Mouse (Mus musculus) ES-E14 (cell line): ENCODE results near the gene Zbtb43.

Experiments
- CHD2 ChIP-seq: IDR thresholded peaks from 2 replicates; pipeline ENCODE4 v1.6.1; 2014; ENCODE audit warnings: mild to moderate bottlenecking, low read depth, low read length, inconsistent platforms
- HCFC1 ChIP-seq: IDR thresholded peaks from 2 replicates; pipeline ENCODE4 v1.6.1; 2012; ENCODE audit warnings: low read length, inconsistent platforms, borderline replicate concordance; ENCODE audit not compliant: insufficient read depth
- MAFK ChIP-seq: IDR thresholded peaks from 2 replicates; pipeline ENCODE4 v1.6.1; 2014; ENCODE audit warnings: mild to moderate bottlenecking, low read depth, low read length, inconsistent platforms; ENCODE audit not compliant: insufficient read depth
- ZC3H11A ChIP-seq: IDR thresholded peaks from 2 replicates; pipeline ENCODE4 v1.6.1; 2012; ENCODE audit warnings: low read depth, mild to moderate bottlenecking, inconsistent platforms, low read length, borderline replicate concordance
- ZNF384 ChIP-seq: IDR thresholded peaks from 2 replicates; pipeline ENCODE4 v1.6.1; 2012; ENCODE audit warnings: low read depth, low read length, inconsistent platforms

DNA sequence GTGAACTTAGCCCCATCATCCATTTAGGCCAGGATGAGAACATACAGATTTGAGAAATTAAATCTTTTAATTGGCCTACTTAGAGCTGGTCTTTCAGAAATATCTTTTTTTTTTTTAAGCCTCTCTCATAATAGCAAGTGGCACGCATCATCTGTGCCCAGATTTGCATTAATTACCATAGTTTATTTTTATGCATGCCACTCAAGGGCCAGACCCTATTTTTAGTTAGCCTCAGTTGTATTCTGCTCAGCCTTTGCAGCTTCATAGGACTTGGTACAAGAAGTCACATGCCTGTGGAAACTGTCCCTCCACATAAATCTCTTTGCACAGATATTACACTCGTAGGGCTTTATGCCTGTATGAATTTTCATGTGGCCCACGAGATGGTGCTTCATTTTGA is 14.9 kb downstream of the Zbtb43 start:
- TF ChIP-seq CHD2: no peak
- no peak for TF ChIP-seq ZNF384
- no peak for TF ChIP-seq MAFK
- TF ChIP-seq HCFC1: no peak
- TF ChIP-seq ZC3H11A: no peak
